Mouse (Mus musculus): ENCODE measurements at regions not wholly inside any gene's neighbourhood (a gene's known extent, or its start where the extent isn't known, plus 50 kb on each side); places are given as distances from the start of the nearest gene placed in this dataset.

GRCm38 (mm10) chr5:85285856-85286255, 779.5 kb downstream of the Cenpc1 start:
- DNase-seq: no peak

GRCm38 (mm10) chr5:85248453-85248852, 816.9 kb downstream of the Cenpc1 start:
- DNase-seq: no peak

GRCm38 (mm10) chr5:85240380-85240779, 823.2 kb upstream of the Epha5 start:
- DNase-seq: no peak

GRCm38 (mm10) chr5:85239509-85240031, 822.4 kb upstream of the Epha5 start:
- peak; percentile 3 for DNase-seq
